Mouse (Mus musculus) cerebellum, postnatal 25 days (tissue): ENCODE measurements around the gene Bmp8a.
A peak's percentile ranks its signal among the peaks of the same experiment; 100 is the strongest.

Source experiments
- DNase-seq, 2 experiments: peaks; one replicate each; pipeline ENCODE4 v3.0.0; 2021; ENCODE audit warnings: mixed read lengths in 2 of 2

Bmp8a gene

DNA sequence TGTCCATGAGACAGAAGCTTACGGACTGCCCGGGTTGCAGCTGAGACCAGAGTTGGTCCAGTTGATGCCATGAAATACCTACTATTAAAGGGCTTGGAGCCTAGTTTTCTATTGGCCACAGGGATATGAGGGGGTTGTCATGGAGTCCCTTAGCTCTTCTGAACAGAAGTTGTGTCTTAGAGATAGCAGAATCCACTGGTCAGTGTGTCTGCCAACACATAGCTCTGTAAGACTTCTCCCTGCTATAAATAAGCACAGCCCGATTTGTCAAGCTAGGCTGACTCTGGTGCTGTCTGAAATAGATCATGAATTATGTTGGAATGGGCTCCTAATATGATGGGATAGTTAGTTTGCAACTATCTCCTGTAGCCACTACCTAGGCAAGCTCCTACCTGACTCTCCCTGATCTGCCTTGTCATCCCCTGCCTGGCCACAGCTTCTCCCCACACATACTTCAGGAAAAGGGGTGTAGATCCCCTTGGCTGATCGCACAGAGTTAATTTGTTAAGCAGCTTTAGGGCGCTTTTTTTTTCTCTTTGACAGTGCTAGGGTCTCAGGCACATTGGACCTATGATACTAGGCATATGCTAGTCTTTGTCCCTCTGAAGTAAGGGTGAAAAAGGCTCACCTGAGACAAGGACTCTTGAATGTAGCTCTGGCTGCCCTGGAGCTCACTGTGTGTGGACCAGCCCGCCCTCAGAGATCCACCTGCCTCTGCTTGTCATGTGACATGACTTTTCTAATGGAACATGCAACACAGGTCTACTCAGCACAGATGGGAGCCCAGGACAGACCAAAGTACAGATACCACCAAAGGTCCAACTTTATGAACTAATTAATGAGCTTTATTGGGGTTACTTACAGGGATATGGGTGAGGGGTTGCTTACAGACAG, 58.1 kb downstream of the Bmp8a start:
- no peak for DNase-seq

- DNase-seq: peak in 1 of 2 experiments; percentile 29
Observed at GRCm38 (mm10) chr4:123283675-123284064, 59.4 kb downstream of the Bmp8a start.

- DNase-seq: peak; percentile 42 to 48
Observed at GRCm38 (mm10) chr4:123282915-123283674, 60.0 kb downstream of the Bmp8a start.

- peak; percentile 91 to 95 for DNase-seq
Observed at GRCm38 (mm10) chr4:123282500-123282899, 60.6 kb downstream of the Bmp8a start.

- DNase-seq: no peak
Observed at GRCm38 (mm10) chr4:123280117-123280516, 62.9 kb downstream of the Bmp8a start.

- DNase-seq: no peak
Observed at GRCm38 (mm10) chr4:123271063-123271462, 72.0 kb downstream of the Bmp8a start.
